Mouse (Mus musculus) cortical plate, adult 2 months (tissue): Measurements from ENCODE around the gene Mllt3. TPM values are rescaled to one million over a fixed set of nuclear protein-coding genes. Genes with fewer than 3 reads are reported as not detected.

ENCODE experiments used
- H3K27ac ChIP-seq: fragments of 200-500 bp; 2 replicates; pipeline ENCODE4 v1.5.1; 2012; ENCODE audit warnings: low read length, control low read depth, inconsistent platforms; ENCODE audit not compliant: insufficient read depth
- H3K4me1 ChIP-seq: fragments of 200-500 bp; 2 replicates; pipeline ENCODE4 v1.6.1; 2011; ENCODE audit warnings: low read length; ENCODE audit not compliant: control insufficient read depth, insufficient read depth
- H3K4me3 ChIP-seq: fragments of 200-500 bp; 2 replicates; pipeline ENCODE4 v1.5.1; 2011; ENCODE audit warnings: mild to moderate bottlenecking, low read length, control low read depth; ENCODE audit not compliant: insufficient read depth
- CTCF ChIP-seq: fragments of 200-500 bp; IDR thresholded peaks from 2 replicates; pipeline ENCODE4 v1.5.1; 2011; ENCODE audit warnings: mild to moderate bottlenecking, control low read depth, low read length; ENCODE audit not compliant: insufficient read depth; ENCODE audit errors: extremely low read depth
- POLR2A ChIP-seq: fragments of 200-500 bp; IDR thresholded peaks from 2 replicates; pipeline ENCODE4 v1.6.1; 2011; ENCODE audit warnings: mild to moderate bottlenecking, low read length, control low read depth; ENCODE audit not compliant: insufficient read depth; ENCODE audit errors: extremely low read depth
- polyA plus RNA-seq: library from polyadenylated mRNA; depleted of rRNA; stranded (reverse); fragments of >200 nt; gene quantifications from 2 replicates; pipeline ENCODE4 v1.2.3, GENCODE M21; 2012

Gene Mllt3
- polyA plus RNA-seq, 1 experiment = 23.2 TPM

- TF ChIP-seq POLR2A = no peak
- TF ChIP-seq CTCF = no peak
- Histone ChIP-seq H3K4me3 (no peak overlapping the region), H3K4me1 (peaks cover 2% of the 10 kb centered on the region; the same call in 1 of the 2 replicates), H3K27ac (no peak overlapping the region)
Measured at GRCm38 (mm10) chr4:87933701-87934337, 99.3 kb downstream of the Mllt3 start.

- Histone ChIP-seq H3K4me3 (no peak overlapping the region), H3K27ac (no peak overlapping the region), H3K4me1 (peaks cover 4% of the 10 kb centered on the region; the same call in 1 of the 2 replicates)
- TF ChIP-seq CTCF = no peak
- TF ChIP-seq POLR2A = no peak
Measured at GRCm38 (mm10) chr4:87930356-87931245, 102.6 kb downstream of the Mllt3 start.

- Histone ChIP-seq H3K27ac (no peak overlapping the region), H3K4me3 (no peak overlapping the region)
Measured at GRCm38 (mm10) chr4:87928603-87929199, 104.5 kb downstream of the Mllt3 start.

GRCm38 (mm10) chr4:87927354-87927753, 105.8 kb downstream of the Mllt3 start:
- no peak overlapping the region for H3K4me3 ChIP-seq
- TF ChIP-seq POLR2A (no peak), CTCF (no peak)
- H3K4me1 ChIP-seq = peaks cover 2% of the 10 kb centered on the region; the same call in 1 of the 2 replicates
- no peak overlapping the region for H3K27ac ChIP-seq

More at GRCm38 (mm10) chr4:87928603-87929199, 104.5 kb downstream of the Mllt3 start:
- peaks cover 2% of the 10 kb centered on the region; the same call in 1 of the 2 replicates for H3K4me1 ChIP-seq
- TF ChIP-seq POLR2A = no peak
- no peak for TF ChIP-seq CTCF

GRCm38 (mm10) chr4:87920664-87921063, 112.5 kb downstream of the Mllt3 start:
- Histone ChIP-seq H3K4me3 (no peak overlapping the region), H3K4me1 (no peaks in the 10 kb centered on the region), H3K27ac (no peak overlapping the region)
- TF ChIP-seq CTCF (no peak), POLR2A (no peak)

- TF ChIP-seq CTCF (no peak), POLR2A (no peak)
- no peak overlapping the region for H3K4me3 ChIP-seq
- no peaks in the 10 kb centered on the region for H3K4me1 ChIP-seq
- H3K27ac ChIP-seq = no peak overlapping the region
Measured at GRCm38 (mm10) chr4:87911172-87911994, 121.8 kb downstream of the Mllt3 start.

GRCm38 (mm10) chr4:87905149-87905771, 127.9 kb downstream of the Mllt3 start:
- Histone ChIP-seq H3K4me3 (no peak overlapping the region), H3K4me1 (peaks cover 2% of the 10 kb centered on the region; the same call in 1 of the 2 replicates), H3K27ac (no peak overlapping the region)
- no peak for TF ChIP-seq POLR2A

GRCm38 (mm10) chr4:87904722-87905121, 128.4 kb downstream of the Mllt3 start:
- Histone ChIP-seq H3K4me3 (no peak overlapping the region), H3K4me1 (peaks cover 2% of the 10 kb centered on the region; the same call in 1 of the 2 replicates), H3K27ac (no peak overlapping the region)
- TF ChIP-seq CTCF (no peak), POLR2A (no peak)
